Mouse (Mus musculus) MN1 (cell line): ENCODE measurements around the gene Manf.

Source experiments
- DNase-seq: peaks from one replicate; pipeline ENCODE4 v3.0.0-alpha.2; 2016; ENCODE audit warnings: low spot score

Manf gene

GRCm38 (mm10) chr9:106884996-106885900 is 6.5 kb downstream of the Manf start:
- DNase-seq, result no peak

GRCm38 (mm10) chr9:106884306-106884705 is 7.5 kb downstream of the Manf start:
- no peak for DNase-seq

GRCm38 (mm10) chr9:106883085-106883484 is 8.7 kb downstream of the Manf start:
- DNase-seq, result no peak

GRCm38 (mm10) chr9:106882176-106882575 is 9.6 kb downstream of the Manf start:
- DNase-seq, result no peak

- DNase-seq, result no peak
These were observed 10.6 kb downstream of the Manf start for GRCm38 (mm10) chr9:106881071-106881755.

- DNase-seq, result no peak
These were observed 12.3 kb downstream of the Manf start for GRCm38 (mm10) chr9:106879471-106879870.

GRCm38 (mm10) chr9:106876666-106877065 is 15.1 kb downstream of the Manf start:
- no peak for DNase-seq

- DNase-seq, result no peak
These were observed 17.6 kb downstream of the Manf start for GRCm38 (mm10) chr9:106874216-106874615.

GRCm38 (mm10) chr9:106858036-106858435 is 33.7 kb downstream of the Manf start:
- DNase-seq, result no peak

GRCm38 (mm10) chr9:106856664-106857063 is 35.1 kb downstream of the Manf start:
- DNase-seq, result no peak

- no peak for DNase-seq
These were observed 49.0 kb downstream of the Manf start for GRCm38 (mm10) chr9:106842800-106843199.

GRCm38 (mm10) chr9:106840569-106840968 is 51.2 kb downstream of the Manf start:
- no peak for DNase-seq

GRCm38 (mm10) chr9:106822381-106823104 is 69.2 kb downstream of the Manf start:
- peak; percentile 91 for DNase-seq

GRCm38 (mm10) chr9:106821618-106822380 is 70.0 kb downstream of the Manf start, which contains the start of gene Dcaf1:
Dcaf1 (plus strand) TSS chr9:106821874.
- peak; percentile 97 for DNase-seq

GRCm38 (mm10) chr9:106821050-106821617 is 70.6 kb downstream of the Manf start:
- DNase-seq, result peak; percentile 19

- DNase-seq, result no peak
These were observed 72.6 kb downstream of the Manf start for GRCm38 (mm10) chr9:106819201-106819600.

- DNase-seq, result no peak
These were observed 73.6 kb downstream of the Manf start for GRCm38 (mm10) chr9:106818191-106818590.

- DNase-seq, result no peak
These were observed 85.3 kb downstream of the Manf start for GRCm38 (mm10) chr9:106806503-106806902.

GRCm38 (mm10) chr9:106790831-106791230 is 100.9 kb downstream of the Manf start:
- DNase-seq, result no peak

GRCm38 (mm10) chr9:106789363-106789762 is 102.4 kb downstream of the Manf start:
- DNase-seq, result no peak

GRCm38 (mm10) chr9:106788812-106789321 is 102.9 kb downstream of the Manf start, which contains the start of gene Rad54l2:
Rad54l2 (minus strand) TSS chr9:106789194.
- DNase-seq, result peak; percentile 89
